Mouse (Mus musculus): ENCODE measurements around the gene Ccnd3. TPM values are rescaled to one million over a fixed set of nuclear protein-coding genes. Genes with fewer than 3 reads are reported as not detected.

Ccnd3 gene
- polyA plus RNA-seq, 1 experiment from 2014 or later = 76.5 TPM

DNA sequence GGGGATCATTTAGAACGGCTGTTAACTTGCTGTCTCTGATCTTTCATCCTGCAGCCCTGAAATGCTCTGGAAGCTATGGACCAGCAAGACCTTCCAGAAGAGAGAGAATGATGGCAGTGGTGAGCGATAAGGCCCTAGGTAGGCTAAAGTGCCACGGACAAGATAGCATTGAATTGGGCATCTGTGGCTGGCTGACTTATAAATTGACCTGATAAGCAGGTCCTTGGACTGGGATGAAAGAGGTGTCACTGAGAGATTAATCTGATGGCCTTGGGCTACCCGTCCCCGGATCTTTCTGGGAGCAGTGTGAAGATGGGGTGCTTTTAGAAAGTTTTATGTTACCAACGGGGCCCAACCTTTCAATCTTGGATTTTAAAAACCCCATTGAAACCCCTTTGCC is 73.8 kb downstream of the Ccnd3 start:
- 89% methylated on average over 6 of the region's 6 CpGs for WGBS
- no peaks in the 10 kb centered on the region for H3K27me3 ChIP-seq (replicated peaks)
- no peak overlapping the region for H3K4me3 ChIP-seq (replicated peaks)
- H3K4me2 ChIP-seq = no peak overlapping the region
- H3K4me1 ChIP-seq = no peaks in the 10 kb centered on the region
- H3K9me3 ChIP-seq (replicated peaks) = no peaks in the 10 kb centered on the region
- no peaks in the 10 kb centered on the region for H3K36me3 ChIP-seq
- no peak for ATAC-seq (ENCODE audit: low FRiP score)
- no peak overlapping the region for H3K9ac ChIP-seq (replicated peaks)
- no peak overlapping the region for H3K27ac ChIP-seq (replicated peaks)

DNA sequence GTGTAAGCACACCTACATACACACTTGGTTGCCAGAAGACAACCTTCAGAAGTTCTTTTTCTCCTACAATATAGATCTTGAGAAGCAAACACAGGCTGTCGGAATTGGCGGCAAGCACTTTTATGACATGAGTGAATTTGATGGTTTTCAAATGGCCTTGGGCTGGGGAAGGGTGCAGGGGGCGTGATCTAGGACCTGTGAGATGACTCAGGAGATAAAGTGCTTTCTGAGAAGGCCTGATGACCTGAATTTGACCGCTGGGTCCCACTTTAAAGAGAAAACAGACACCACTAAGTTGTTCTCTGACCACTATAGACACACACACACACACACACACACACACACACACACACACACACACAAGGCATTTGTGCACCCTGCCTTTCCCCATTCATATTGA is 76.1 kb downstream of the Ccnd3 start:
- no peak for ATAC-seq (ENCODE audit: low FRiP score)
- H3K36me3 ChIP-seq = no peaks in the 10 kb centered on the region
- H3K4me2 ChIP-seq = no peak overlapping the region
- no peak overlapping the region for H3K27ac ChIP-seq (replicated peaks)
- H3K9ac ChIP-seq (replicated peaks) = no peak overlapping the region
- H3K4me3 ChIP-seq (replicated peaks) = no peak overlapping the region
- no peaks in the 10 kb centered on the region for H3K9me3 ChIP-seq (replicated peaks)
- 87% methylated on average over 4 of the region's 4 CpGs for WGBS
- H3K4me1 ChIP-seq = no peaks in the 10 kb centered on the region
- H3K27me3 ChIP-seq (replicated peaks) = no peaks in the 10 kb centered on the region

DNA sequence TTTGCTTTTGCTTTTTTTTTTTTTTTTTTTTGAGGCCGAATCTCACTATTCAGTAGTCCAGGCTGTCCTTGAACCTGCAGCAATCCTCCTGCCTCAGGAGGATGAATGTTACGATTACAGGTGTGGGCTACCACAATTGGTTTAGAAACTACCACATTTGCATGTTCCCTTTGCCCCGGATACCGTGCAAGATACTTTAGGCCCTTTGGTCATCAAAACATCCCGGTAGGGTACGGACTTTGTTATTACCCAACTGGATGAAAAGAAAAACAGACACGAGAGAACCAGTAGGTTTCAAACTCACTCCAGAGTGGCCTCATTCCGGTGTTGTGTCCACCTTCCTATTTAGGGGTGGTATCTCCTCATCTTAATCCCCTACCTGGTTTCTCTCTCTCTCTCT is 83.7 kb downstream of the Ccnd3 start:
- Histone ChIP-seq H3K27ac (replicated peaks) (no peak overlapping the region), H3K4me1 (peaks cover 8% of the 10 kb centered on the region), H3K9ac (replicated peaks) (no peak overlapping the region), H3K4me2 (no peak overlapping the region), H3K9me3 (replicated peaks) (no peaks in the 10 kb centered on the region), H3K36me3 (no peaks in the 10 kb centered on the region), H3K27me3 (replicated peaks) (no peaks in the 10 kb centered on the region), H3K4me3 (replicated peaks) (no peak overlapping the region)
- WGBS = 85% methylated on average over 8 of the region's 8 CpGs
- ATAC-seq (ENCODE audit: low FRiP score) = no peak

GRCm38 (mm10) chr17:47591073-47591472 is 86.2 kb downstream of the Ccnd3 start:
- Histone ChIP-seq H3K36me3 (no peaks in the 10 kb centered on the region), H3K4me1 (peaks cover 31% of the 10 kb centered on the region), H3K9me3 (replicated peaks) (no peaks in the 10 kb centered on the region), H3K27me3 (replicated peaks) (no peaks in the 10 kb centered on the region), H3K4me3 (replicated peaks) (no peak overlapping the region), H3K9ac (replicated peaks) (no peak overlapping the region), H3K27ac (replicated peaks) (no peak overlapping the region), H3K4me2 (no peak overlapping the region)
- ATAC-seq (ENCODE audit: low FRiP score) = no peak
- 86% methylated on average over 3 of the region's 3 CpGs for WGBS

- ATAC-seq (ENCODE audit: low FRiP score) = peak; percentile 92
- no peaks in the 10 kb centered on the region for H3K9me3 ChIP-seq (replicated peaks)
- no peaks in the 10 kb centered on the region for H3K36me3 ChIP-seq
- H3K4me2 ChIP-seq = peak overlapping the region; percentile 99
- peaks cover 52% of the 10 kb centered on the region for H3K4me1 ChIP-seq
- WGBS = 1% methylated on average over 58 of the region's 63 CpGs
- H3K4me3 ChIP-seq (replicated peaks) = peak overlapping the region; percentile 84
- H3K9ac ChIP-seq (replicated peaks) = peak overlapping the region; percentile 73
- H3K27ac ChIP-seq (replicated peaks) = peak overlapping the region; percentile 86
- H3K27me3 ChIP-seq (replicated peaks) = no peaks in the 10 kb centered on the region
These were observed 88.5 kb downstream of the Ccnd3 start for GRCm38 (mm10) chr17:47593215-47593853.

GRCm38 (mm10) chr17:47593854-47594182 is 89.0 kb downstream of the Ccnd3 start:
- H3K27me3 ChIP-seq (replicated peaks) = no peaks in the 10 kb centered on the region
- WGBS = under 1% methylated on average over 13 of the region's 13 CpGs
- peak overlapping the region; percentile 99 for H3K4me2 ChIP-seq
- no peaks in the 10 kb centered on the region for H3K36me3 ChIP-seq
- H3K4me1 ChIP-seq = peaks cover 53% of the 10 kb centered on the region
- no peaks in the 10 kb centered on the region for H3K9me3 ChIP-seq (replicated peaks)
- H3K4me3 ChIP-seq (replicated peaks) = peak overlapping the region; percentile 84
- H3K9ac ChIP-seq (replicated peaks) = peak overlapping the region; percentile 73
- peak overlapping the region; percentile 86 for H3K27ac ChIP-seq (replicated peaks)
- peak; percentile 21 for ATAC-seq (ENCODE audit: low FRiP score)

DNA sequence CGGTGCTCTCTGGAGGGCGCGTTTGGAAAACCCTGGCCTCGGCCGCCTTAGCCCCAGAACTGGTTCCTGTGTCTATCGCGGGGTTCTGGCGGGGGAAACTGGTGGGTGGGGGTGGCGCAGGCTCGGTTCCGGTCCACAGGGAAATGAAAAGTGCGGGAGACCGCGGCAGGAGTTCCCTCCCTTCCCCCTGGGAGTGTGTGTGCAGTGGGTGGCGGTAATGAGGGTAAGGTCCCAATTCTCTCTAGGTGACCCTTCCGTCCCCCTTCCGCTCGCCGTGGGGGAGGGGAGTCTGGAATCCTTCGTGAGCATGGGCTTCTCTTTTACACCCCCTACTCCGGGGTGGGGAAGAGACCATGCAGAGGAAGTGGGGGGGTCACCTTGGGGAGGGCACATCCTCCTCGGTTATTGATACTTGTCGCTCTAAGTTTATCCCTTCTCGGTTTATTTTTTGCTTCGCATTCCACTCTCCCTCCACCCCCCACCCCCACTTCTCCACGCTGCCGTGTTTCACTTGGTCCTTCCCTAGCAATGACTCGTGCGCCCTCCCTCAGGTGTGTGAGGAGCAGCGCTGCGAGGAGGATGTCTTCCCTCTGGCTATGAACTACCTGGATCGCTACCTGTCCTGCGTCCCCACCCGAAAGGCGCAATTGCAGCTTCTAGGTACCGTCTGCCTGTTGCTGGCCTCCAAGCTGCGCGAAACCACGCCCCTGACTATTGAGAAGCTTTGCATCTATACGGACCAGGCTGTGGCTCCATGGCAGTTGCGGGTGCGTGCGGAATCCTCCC is 89.5 kb downstream of the Ccnd3 start:
- WGBS = under 1% methylated on average over 43 of the region's 43 CpGs
- Histone ChIP-seq H3K9me3 (replicated peaks) (no peaks in the 10 kb centered on the region), H3K4me1 (peaks cover 53% of the 10 kb centered on the region), H3K27ac (replicated peaks) (peak overlapping the region; percentile 86), H3K27me3 (replicated peaks) (no peaks in the 10 kb centered on the region), H3K4me2 (peak overlapping the region; percentile 99), H3K4me3 (replicated peaks) (peak overlapping the region; percentile 84), H3K36me3 (peaks cover 5% of the 10 kb centered on the region; the same call in 1 of the 2 replicates), H3K9ac (replicated peaks) (peak overlapping the region; percentile 73)
- ATAC-seq (ENCODE audit: low FRiP score) = peak; percentile 11; the same call in 1 of the 2 replicates

GRCm38 (mm10) chr17:47594969-47595247 is 90.1 kb downstream of the Ccnd3 start:
- Histone ChIP-seq H3K4me3 (replicated peaks) (peak overlapping the region; percentile 84), H3K36me3 (peaks cover 10% of the 10 kb centered on the region; the same call in 1 of the 2 replicates), H3K4me2 (peak overlapping the region; percentile 99), H3K27ac (replicated peaks) (peak overlapping the region; percentile 86), H3K27me3 (replicated peaks) (no peaks in the 10 kb centered on the region), H3K9me3 (replicated peaks) (no peaks in the 10 kb centered on the region), H3K4me1 (peaks cover 53% of the 10 kb centered on the region), H3K9ac (replicated peaks) (peak overlapping the region; percentile 73)
- no peak for ATAC-seq (ENCODE audit: low FRiP score)
- WGBS = under 1% methylated on average over 9 of the region's 9 CpGs

DNA sequence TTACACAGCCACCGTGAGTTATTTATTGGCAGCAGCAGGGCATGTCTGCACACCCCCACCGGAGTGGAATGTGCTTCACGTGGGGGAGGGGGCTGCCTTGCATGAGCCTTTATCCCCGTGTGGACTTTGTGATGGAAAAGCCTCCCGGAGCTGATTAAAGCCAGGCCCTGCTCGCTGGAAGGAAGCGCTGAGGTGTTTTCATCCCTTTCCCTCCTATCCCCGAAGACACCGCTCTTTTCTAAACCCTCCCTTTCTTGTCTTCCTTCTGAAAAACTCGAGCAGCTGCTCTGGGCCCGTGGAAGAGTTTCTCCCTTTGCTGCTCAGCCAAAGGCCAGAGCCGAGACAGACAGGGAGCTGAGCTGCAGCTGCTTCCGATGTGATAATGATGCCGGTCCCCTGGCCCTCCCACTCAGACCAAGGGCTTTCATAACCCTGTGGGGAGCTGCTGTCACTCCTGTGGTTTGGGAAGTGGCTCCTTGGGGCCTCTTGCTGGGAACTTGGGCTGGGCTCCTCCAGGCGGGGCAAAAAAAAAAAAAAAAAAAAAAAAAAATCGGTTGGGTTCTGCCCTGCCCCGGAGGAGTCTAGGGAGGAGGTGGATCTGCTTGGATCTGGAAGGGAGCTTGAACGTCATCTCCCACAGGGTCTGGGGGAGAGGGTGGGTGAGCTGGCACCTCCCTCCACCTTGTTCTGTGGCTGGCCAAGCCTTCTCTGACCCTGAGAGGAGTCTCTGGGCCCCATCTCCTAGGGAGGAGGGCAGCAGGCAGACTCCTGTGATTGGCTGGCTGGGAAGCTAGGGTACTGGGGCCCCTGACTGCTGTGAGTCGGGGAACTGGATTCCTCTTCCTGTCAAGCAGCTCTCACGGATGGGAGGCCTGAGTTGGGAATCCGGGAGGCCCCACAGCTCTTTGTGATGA is 90.7 kb downstream of the Ccnd3 start:
- H3K4me2 ChIP-seq = peak overlapping the region; percentile 99
- H3K9ac ChIP-seq (replicated peaks) = peak overlapping the region; percentile 73
- H3K27me3 ChIP-seq (replicated peaks) = no peaks in the 10 kb centered on the region
- H3K9me3 ChIP-seq (replicated peaks) = no peaks in the 10 kb centered on the region
- ATAC-seq (ENCODE audit: low FRiP score) = peak; percentile 16; the same call in 1 of the 2 replicates
- peak overlapping the region; percentile 84 for H3K4me3 ChIP-seq (replicated peaks)
- peaks cover 16% of the 10 kb centered on the region; the same call in 1 of the 2 replicates for H3K36me3 ChIP-seq
- peaks cover 53% of the 10 kb centered on the region for H3K4me1 ChIP-seq
- WGBS = 2% methylated on average over 21 of the region's 21 CpGs
- peak overlapping the region; percentile 86 for H3K27ac ChIP-seq (replicated peaks)

DNA sequence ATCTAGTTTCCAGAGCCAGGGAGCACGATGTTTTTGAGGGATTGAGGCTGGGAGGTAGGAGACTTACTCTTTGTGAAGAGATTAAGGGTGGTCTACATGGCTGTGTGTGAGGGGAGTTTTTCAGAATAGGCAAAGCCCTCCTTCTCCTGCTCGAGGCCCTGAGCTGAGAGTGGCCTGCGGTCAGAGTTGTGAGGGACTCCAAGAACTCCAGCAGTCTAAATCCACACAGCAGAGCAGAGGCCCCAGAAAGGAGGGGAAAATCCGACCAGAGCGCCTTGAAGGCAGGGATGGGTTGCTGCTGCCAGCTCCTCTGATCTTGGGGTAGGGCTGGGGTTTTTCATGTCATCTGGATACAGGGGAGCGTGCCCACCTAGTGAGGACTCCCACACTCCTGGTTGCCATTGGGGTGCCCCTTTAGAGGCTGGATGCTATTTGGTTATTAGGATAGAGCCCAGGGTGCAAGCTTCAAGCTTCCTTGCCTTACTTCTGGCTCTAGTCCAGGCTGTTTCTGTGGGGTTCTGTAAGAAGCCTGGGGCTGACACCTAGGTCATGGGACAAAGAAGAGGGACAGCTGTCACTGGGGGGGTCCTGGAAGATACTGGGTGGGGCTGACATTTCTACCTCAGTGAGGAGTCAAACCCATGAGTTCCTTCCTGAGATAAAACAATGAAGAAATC is 91.4 kb downstream of the Ccnd3 start:
- H3K4me1 ChIP-seq = peaks cover 53% of the 10 kb centered on the region
- peaks cover 24% of the 10 kb centered on the region for H3K36me3 ChIP-seq
- ATAC-seq (ENCODE audit: low FRiP score) = no peak
- WGBS = 27% methylated on average over 6 of the region's 6 CpGs
- H3K9ac ChIP-seq (replicated peaks) = peak overlapping the region; percentile 73
- peak overlapping the region; percentile 86 for H3K27ac ChIP-seq (replicated peaks)
- H3K9me3 ChIP-seq (replicated peaks) = no peaks in the 10 kb centered on the region
- peak overlapping the region; percentile 84 for H3K4me3 ChIP-seq (replicated peaks)
- no peaks in the 10 kb centered on the region for H3K27me3 ChIP-seq (replicated peaks)
- H3K4me2 ChIP-seq = peak overlapping the region; percentile 99

DNA sequence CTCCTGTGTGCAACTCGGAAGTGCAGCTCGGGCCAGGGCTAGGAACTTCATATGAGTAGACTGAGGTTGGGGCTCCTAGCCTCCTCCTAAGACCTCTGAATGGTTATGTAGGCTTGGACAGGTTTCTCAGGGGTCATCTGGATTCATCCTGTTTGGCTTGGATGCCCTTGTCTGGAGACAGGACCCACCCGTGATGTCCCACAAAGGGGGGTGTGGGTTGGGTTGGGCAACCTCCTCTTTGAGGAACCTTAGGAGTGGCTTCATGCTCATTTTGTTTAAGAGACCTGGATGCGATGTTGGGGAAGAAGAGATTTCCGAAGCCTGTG is 92.0 kb downstream of the Ccnd3 start:
- peak overlapping the region; percentile 84; the same call in 1 of the 2 replicates for H3K4me3 ChIP-seq (replicated peaks)
- no peak overlapping the region for H3K27ac ChIP-seq (replicated peaks)
- H3K9me3 ChIP-seq (replicated peaks) = no peaks in the 10 kb centered on the region
- peaks cover 29% of the 10 kb centered on the region for H3K36me3 ChIP-seq
- peaks cover 53% of the 10 kb centered on the region for H3K4me1 ChIP-seq
- no peak overlapping the region for H3K9ac ChIP-seq (replicated peaks)
- H3K4me2 ChIP-seq = peak overlapping the region; percentile 99
- H3K27me3 ChIP-seq (replicated peaks) = no peaks in the 10 kb centered on the region
- no peak for ATAC-seq (ENCODE audit: low FRiP score)
- 82% methylated on average over 5 of the region's 5 CpGs for WGBS

All from neural tube, embryonic 15.5 days (tissue).